Mouse (Mus musculus): ENCODE data around the gene Wdr25.

The Wdr25 gene

GRCm38 (mm10) chr12:108987448-108987847 is 94.0 kb downstream of the Wdr25 start:
- no peak for DNase-seq (ENCODE audit: low read depth, low spot score)

- no peak for DNase-seq (ENCODE audit: low read depth, low spot score)
Observed at GRCm38 (mm10) chr12:108990425-108990824, 97.0 kb downstream of the Wdr25 start.

GRCm38 (mm10) chr12:108993046-108993445 is 99.6 kb downstream of the Wdr25 start:
- no peak for DNase-seq (ENCODE audit: low read depth, low spot score)

GRCm38 (mm10) chr12:108994436-108995031 is 101.1 kb downstream of the Wdr25 start:
- peak; percentile 29 for DNase-seq (ENCODE audit: low read depth, low spot score)

- DNase-seq (ENCODE audit: low read depth, low spot score) = no peak
Observed at GRCm38 (mm10) chr12:108995976-108996636, 102.7 kb downstream of the Wdr25 start.

- no peak for DNase-seq (ENCODE audit: low read depth, low spot score)
Observed at GRCm38 (mm10) chr12:108997249-108997648, 103.8 kb downstream of the Wdr25 start.

GRCm38 (mm10) chr12:109002978-109003377 is 109.5 kb downstream of the Wdr25 start:
- DNase-seq (ENCODE audit: low read depth, low spot score) = no peak

GRCm38 (mm10) chr12:109010070-109010649 is 116.7 kb downstream of the Wdr25 start:
- DNase-seq (ENCODE audit: low read depth, low spot score) = no peak

GRCm38 (mm10) chr12:109022181-109022691 is 128.8 kb downstream of the Wdr25 start:
- no peak for DNase-seq (ENCODE audit: low read depth, low spot score)

GRCm38 (mm10) chr12:109022966-109023365 is 129.5 kb downstream of the Wdr25 start:
- no peak for DNase-seq (ENCODE audit: low read depth, low spot score)

- DNase-seq (ENCODE audit: low read depth, low spot score) = no peak
Observed at GRCm38 (mm10) chr12:109023780-109024179, 130.3 kb downstream of the Wdr25 start.

- DNase-seq (ENCODE audit: low read depth, low spot score) = no peak
Observed at GRCm38 (mm10) chr12:109037026-109037425, 143.6 kb downstream of the Wdr25 start.

- DNase-seq (ENCODE audit: low read depth, low spot score) = no peak
Observed at GRCm38 (mm10) chr12:109038179-109038819, 144.9 kb downstream of the Wdr25 start.

GRCm38 (mm10) chr12:109039311-109039710 is 145.9 kb downstream of the Wdr25 start:
- DNase-seq (ENCODE audit: low read depth, low spot score) = no peak

- no peak for DNase-seq (ENCODE audit: low read depth, low spot score)
Observed at GRCm38 (mm10) chr12:109044497-109044896, 151.1 kb downstream of the Wdr25 start.

GRCm38 (mm10) chr12:109045581-109045980 is 152.2 kb downstream of the Wdr25 start:
- no peak for DNase-seq (ENCODE audit: low read depth, low spot score)

- no peak for DNase-seq (ENCODE audit: low read depth, low spot score)
Observed at GRCm38 (mm10) chr12:109049949-109050348, 156.5 kb downstream of the Wdr25 start.

GRCm38 (mm10) chr12:109053020-109053806 is 159.8 kb downstream of the Wdr25 start:
- no peak for DNase-seq (ENCODE audit: low read depth, low spot score)

GRCm38 (mm10) chr12:109057736-109058135 is 164.3 kb downstream of the Wdr25 start:
- no peak for DNase-seq (ENCODE audit: low read depth, low spot score)

GRCm38 (mm10) chr12:109058660-109059059 is 165.2 kb downstream of the Wdr25 start:
- no peak for DNase-seq (ENCODE audit: low read depth, low spot score)

- no peak for DNase-seq (ENCODE audit: low read depth, low spot score)
Observed at GRCm38 (mm10) chr12:109067561-109068135, 174.2 kb downstream of the Wdr25 start.
